Mouse (Mus musculus) liver, embryonic 14.5 days (tissue): Measurements from ENCODE around the gene Npm1. TPM values are rescaled to one million over a fixed set of nuclear protein-coding genes. Genes with fewer than 3 reads are reported as not detected.

Experiments
- ATAC-seq: fragments of 200-750 bp; cut with Nextera tagmentation; 2 replicates; pipeline ENCODE4 v1.8.0; 2017; ENCODE audit warnings: moderate number of reproducible peaks, mild to moderate bottlenecking, moderate library complexity; ENCODE audit not compliant: insufficient read depth
- DNase-seq, 3 experiments: peaks; one replicate each; pipeline ENCODE4 v3.0.0-alpha.2; 2012 to 2013; ENCODE audit warnings: low read depth in 3 of 3, low spot score in 3 of 3
- H3K27ac ChIP-seq: fragments of 300-500 bp; sonication (generic); 2 replicates; pipeline ENCODE4 v1.5.1; 2014; ENCODE audit warnings: moderate library complexity, mild to moderate bottlenecking, control low read depth, inconsistent platforms
- H3K27me3 ChIP-seq: fragments of 300-500 bp; sonication (generic); 2 replicates; pipeline ENCODE4 v1.6.1; 2014; ENCODE audit warnings: mild to moderate bottlenecking, low read length, moderate library complexity; ENCODE audit not compliant: control insufficient read depth, insufficient read depth
- H3K36me3 ChIP-seq: fragments of 300-500 bp; sonication (generic); replicated peaks from 2 replicates; pipeline ENCODE4 v1.6.1; 2014; ENCODE audit warnings: low read depth; ENCODE audit not compliant: control insufficient read depth, insufficient read depth
- H3K4me1 ChIP-seq, 2 experiments: fragments of 200-500 bp in 1 of 2; fragments of 300-500 bp in 1 of 2; sonication (generic) in 1 of 2; replicated peaks; 2 replicates each; pipeline ENCODE4 v1.6.1; 2012 to 2014; ENCODE audit warnings: antibody characterized with exemption in 1 of 2, inconsistent platforms in 1 of 2, low read length in 1 of 2; ENCODE audit not compliant: control insufficient read depth in 2 of 2, insufficient read depth in 2 of 2
- H3K4me2 ChIP-seq: fragments of 300-500 bp; sonication (generic); 2 replicates; pipeline ENCODE4 v1.6.1; 2014; ENCODE audit warnings: low read depth, mild to moderate bottlenecking, control low read depth, moderate library complexity
- H3K4me3 ChIP-seq, 2 experiments: fragments of 200-500 bp in 1 of 2; fragments of 300-500 bp in 1 of 2; sonication (generic) in 1 of 2; 2 replicates each; pipeline ENCODE4 v1.5.1; 2012 to 2014; ENCODE audit warnings: low read depth in 2 of 2, low read length in 2 of 2, mild to moderate bottlenecking in 2 of 2, control low read depth in 1 of 2, inconsistent platforms in 1 of 2, moderate library complexity in 1 of 2; ENCODE audit not compliant: insufficient read depth in 1 of 2
- H3K9ac ChIP-seq: fragments of 300-500 bp; sonication (generic); replicated peaks from 2 replicates; pipeline ENCODE4 v1.6.1; 2014; ENCODE audit warnings: mild to moderate bottlenecking, control low read depth, moderate library complexity
- H3K9me3 ChIP-seq: fragments of 300-500 bp; sonication (generic); 2 replicates; pipeline ENCODE4 v1.6.1; 2016; ENCODE audit warnings: low read length, mixed read lengths; ENCODE audit not compliant: control insufficient read depth
- CTCF ChIP-seq: IDR thresholded peaks from 2 replicates; pipeline ENCODE4 v1.5.1; 2016; ENCODE audit warnings: antibody characterized with exemption, low read depth, control low read depth
- EP300 ChIP-seq: IDR thresholded peaks from 2 replicates; pipeline ENCODE4 v1.6.1; 2016; ENCODE audit warnings: antibody characterized with exemption, low read depth
- WGBS: fragments of 180-500 bp; shearing (Covaris S2); extraction: QIAGEN DNeasy Blood & Tissue Kit; methylation state at CpG from one replicate; pipeline ENCODE4 v1.1.7; 2014; ENCODE audit not compliant: insufficient replicate concordance; 5-methylcytosine and 5-hydroxymethylcytosine counted together
- polyA plus RNA-seq, 2 experiments: library from polyadenylated mRNA; depleted of rRNA in 1 of 2; stranded (reverse) in 1 of 2; unstranded in 1 of 2; fragments of >200 nt; fragmentation: Nextera tagmentation in 1 of 2; extraction: Ambion mirVana in 1 of 2; gene quantifications; 2 replicates each; pipeline versions ENCODE4 v1.2.1 to v1.2.3; 2012 to 2014

Npm1 gene
- polyA plus RNA-seq, 2 experiments, result 654 to 703 TPM

GRCm38 (mm10) chr11:33122575-33123268, 40.3 kb downstream of the Npm1 start:
- H3K9ac ChIP-seq, result no peak overlapping the region
- peak overlapping the region; percentile 45 for H3K4me2 ChIP-seq
- no peak overlapping the region for H3K27ac ChIP-seq
- DNase-seq (no peak), ATAC-seq (no peak)
- no peaks in the 10 kb centered on the region for H3K36me3 ChIP-seq
- WGBS, result 3% methylated on average over 33 of the region's 37 CpGs
- H3K4me1 ChIP-seq, result no peaks in the 10 kb centered on the region
- H3K9me3 ChIP-seq, result no peaks in the 10 kb centered on the region
- peak overlapping the region in 1 of 2 experiments; percentile 16; a peak in 1 of 4 replicates for H3K4me3 ChIP-seq
- peaks cover 16% of the 10 kb centered on the region for H3K27me3 ChIP-seq
- TF ChIP-seq CTCF, result no peak
- no peak for TF ChIP-seq EP300

GRCm38 (mm10) chr11:33119556-33119955, 43.5 kb downstream of the Npm1 start:
- 56% methylated on average over 8 of the region's 8 CpGs for WGBS
- no peak for DNase-seq
- no peaks in the 10 kb centered on the region for H3K36me3 ChIP-seq
- no peaks in the 10 kb centered on the region for H3K4me1 ChIP-seq
- TF ChIP-seq CTCF (no peak), EP300 (no peak)
- no peak for ATAC-seq
- no peak overlapping the region for H3K9ac ChIP-seq
- H3K27me3 ChIP-seq, result peaks cover 16% of the 10 kb centered on the region
- H3K9me3 ChIP-seq, result no peaks in the 10 kb centered on the region
- H3K4me2 ChIP-seq, result no peak overlapping the region
- no peak overlapping the region for H3K27ac ChIP-seq
- no peak overlapping the region for H3K4me3 ChIP-seq

- H3K4me3 ChIP-seq, result no peak overlapping the region
- H3K4me1 ChIP-seq, result no peaks in the 10 kb centered on the region
- ATAC-seq (no peak), DNase-seq (no peak)
- H3K27ac ChIP-seq, result no peak overlapping the region
- peaks cover 16% of the 10 kb centered on the region for H3K27me3 ChIP-seq
- H3K4me2 ChIP-seq, result no peak overlapping the region
- no peak overlapping the region for H3K9ac ChIP-seq
- no peaks in the 10 kb centered on the region for H3K9me3 ChIP-seq
- no peak for TF ChIP-seq EP300
- TF ChIP-seq CTCF, result no peak
- H3K36me3 ChIP-seq, result no peaks in the 10 kb centered on the region
- WGBS, result 56% methylated on average over 7 of the region's 7 CpGs
Measured at GRCm38 (mm10) chr11:33119116-33119515, 43.9 kb downstream of the Npm1 start.

GRCm38 (mm10) chr11:33118480-33118879, 44.5 kb downstream of the Npm1 start:
- Histone ChIP-seq H3K9me3 (no peaks in the 10 kb centered on the region), H3K4me3 (no peak overlapping the region), H3K27me3 (peaks cover 15% of the 10 kb centered on the region), H3K27ac (no peak overlapping the region), H3K9ac (no peak overlapping the region), H3K4me1 (no peaks in the 10 kb centered on the region), H3K36me3 (no peaks in the 10 kb centered on the region), H3K4me2 (no peak overlapping the region)
- no peak for TF ChIP-seq CTCF
- no peak for TF ChIP-seq EP300
- ATAC-seq (no peak), DNase-seq (no peak)
- 48% methylated on average over 6 of the region's 6 CpGs for WGBS

GRCm38 (mm10) chr11:33115796-33116195, 47.2 kb downstream of the Npm1 start:
- H3K9me3 ChIP-seq, result no peaks in the 10 kb centered on the region
- no peak overlapping the region for H3K27ac ChIP-seq
- WGBS, result 80% methylated on average over 3 of the region's 3 CpGs
- DNase-seq (no peak), ATAC-seq (no peak)
- no peak overlapping the region for H3K4me3 ChIP-seq
- no peak overlapping the region for H3K4me2 ChIP-seq
- H3K9ac ChIP-seq, result no peak overlapping the region
- no peaks in the 10 kb centered on the region for H3K27me3 ChIP-seq
- H3K4me1 ChIP-seq, result no peaks in the 10 kb centered on the region
- TF ChIP-seq EP300 (no peak), CTCF (no peak)
- H3K36me3 ChIP-seq, result no peaks in the 10 kb centered on the region
